21 mouse cellular contexts compared by ENCODE assay signal in the genomic region with DNA sequence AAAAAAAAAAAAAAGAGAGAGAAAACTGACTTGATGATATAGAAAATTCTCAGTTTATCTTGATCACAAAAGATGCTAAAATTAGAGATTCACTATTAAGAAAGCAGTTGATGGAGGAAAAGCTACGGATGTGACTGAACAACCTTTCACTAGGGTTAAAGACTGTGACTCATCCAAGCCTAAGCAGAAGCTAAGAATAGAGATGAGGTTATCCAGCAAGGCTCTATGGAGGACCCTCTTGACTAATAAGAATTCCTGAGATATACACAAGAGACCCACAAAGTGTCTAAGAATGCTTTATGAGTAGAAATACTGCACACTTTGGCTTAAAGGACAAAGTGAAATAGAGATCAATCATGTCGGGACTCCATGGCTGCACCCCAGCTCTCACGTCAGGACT. TPM values are rescaled to one million over a fixed set of nuclear protein-coding genes. Genes with fewer than 3 reads are reported as not detected.
"Had no signal": no experiment of that assay in that cellular context is flagged by ENCODE, and none has a peak within 500 bp of the region (broad histone marks: within the 10 kb centered on the region; RNA-seq: fewer than 3 reads in every experiment).

No protein-coding gene starts in this region.

- H3K4me3 ChIP-seq: kidney, embryonic 15.5 days; limb, embryonic 12.5 days; limb, embryonic 15.5 days; midbrain, embryonic 13.5 days; neural tube, embryonic 13.5 days had no signal

- DNase-seq: kidney, adult 8-10 months; kidney, postnatal 14 days; kidney, postnatal 4 days; left cerebral cortex, postnatal 4 days; liver, postnatal 0 days; lung, embryonic 14.5 days; lung, postnatal 10 days; lung, postnatal 36 days; thymus, adult 2 months; thymus, postnatal 14 days; thymus, postnatal 4 days had no signal

- H3K4me2 ChIP-seq: kidney, embryonic 15.5 days; limb, embryonic 12.5 days; limb, embryonic 15.5 days; liver, embryonic 11.5 days; lung, embryonic 14.5 days; midbrain, embryonic 13.5 days; neural tube, embryonic 13.5 days had no signal

- H3K27me3 ChIP-seq: kidney, embryonic 15.5 days; limb, embryonic 12.5 days; limb, embryonic 15.5 days; midbrain, embryonic 13.5 days; neural tube, embryonic 13.5 days had no signal

- ATAC-seq: liver, postnatal 0 days; midbrain, embryonic 13.5 days had no signal

- H3K9me3 ChIP-seq: kidney, embryonic 15.5 days; limb, embryonic 12.5 days; limb, embryonic 15.5 days; midbrain, embryonic 13.5 days; neural tube, embryonic 13.5 days had no signal

- H3K9ac ChIP-seq: kidney, embryonic 15.5 days; limb, embryonic 12.5 days; limb, embryonic 15.5 days; liver, embryonic 14.5 days; liver, postnatal 0 days; lung, embryonic 14.5 days; midbrain, embryonic 13.5 days; neural tube, embryonic 13.5 days had no signal

- H3K27ac ChIP-seq: kidney, embryonic 15.5 days; limb, embryonic 12.5 days; limb, embryonic 15.5 days; liver, embryonic 14.5 days; midbrain, embryonic 13.5 days; neural tube, embryonic 13.5 days had no signal

- H3K36me3 ChIP-seq: limb, embryonic 15.5 days; neural tube, embryonic 13.5 days had no signal

RNA-seq across cellular contexts. Expression of a gene that starts 59.7 kb away (rescaled TPM):
- total RNA-seq: megakaryocyte, adult 5-6 weeks; neutrophil, adult 5-6 weeks had no signal
- polyA plus RNA-seq: spleen, adult 2 months had no signal
